Mouse (Mus musculus) T-helper 17 cell (primary cell): ENCODE data around the gene A630073D07Rik.
"Not testable (repeated sequence)": the region's sequence is repeated elsewhere in the genome, so short reads cannot be mapped to it uniquely, and the experiment has no call there.

ENCODE experiments used
- in situ Hi-C, 2 experiments: fragments of 300-600 bp; cut with MboI, MseI; formaldehyde crosslinking; loops; 1 replicate in 1 of 2; 2 replicates in 1 of 2; pipeline ENCODE4 v1.15.1; 2025; ENCODE audit warnings: high pct_unique_total_duplicates in 2 of 2

Gene A630073D07Rik

GRCm38 (mm10) chr6:132651426-132651825 is at the start of gene A630073D07Rik:
Gene A630073D07Rik (minus strand): TSS chr6:132651526.
- in situ Hi-C loops: no loop called here

GRCm38 (mm10) chr6:132700907-132701306 is 49.6 kb upstream of the A630073D07Rik start, which contains the start of gene Tas2r121:
Gene Tas2r121 (minus strand): TSS chr6:132701007.
- in situ Hi-C loops: no loop called here

GRCm38 (mm10) chr6:132691596-132691995 is 40.3 kb upstream of the A630073D07Rik start:
- in situ Hi-C loops: not testable (repeated sequence)

GRCm38 (mm10) chr6:132656653-132657052 is 5.3 kb upstream of the A630073D07Rik start, which contains the start of gene Tas2r120:
Gene Tas2r120 (plus strand): TSS chr6:132656953.
- in situ Hi-C loops: no loop called here

- in situ Hi-C loops: loop anchor here (5.0 to 25.0 kb wide), 2 partner anchors 558 to 563 kb away; no protein-coding TSS in a partner anchor
Measured at GRCm38 (mm10) chr6:132649399-132649798, 1.9 kb downstream of the A630073D07Rik start.

GRCm38 (mm10) chr6:132595613-132596012 is 55.7 kb downstream of the A630073D07Rik start, which contains the start of gene Prp2:
Gene Prp2 (plus strand): TSS chr6:132595913.
- in situ Hi-C loops: not testable (repeated sequence)
